Mouse (Mus musculus) lung, embryonic 15.5 days (tissue): ENCODE measurements around the gene Patl2. TPM values are rescaled to one million over a fixed set of nuclear protein-coding genes. Genes with fewer than 3 reads are reported as not detected.

Source experiments
- ATAC-seq: fragments of 200-750 bp; cut with Nextera tagmentation; 2 replicates; pipeline ENCODE4 v1.8.0; 2017; ENCODE audit warnings: moderate number of reproducible peaks, borderline replicate concordance; ENCODE audit not compliant: low FRiP score, low TSS enrichment; ENCODE audit errors: extremely low read depth
- H3K27ac ChIP-seq: fragments of 300-500 bp; sonication (generic); 2 replicates; pipeline ENCODE4 v1.5.1; 2015; ENCODE audit warnings: moderate library complexity, mild to moderate bottlenecking, inconsistent platforms
- H3K27me3 ChIP-seq: fragments of 300-500 bp; sonication (generic); 2 replicates; pipeline ENCODE4 v1.6.1; 2015; ENCODE audit warnings: inconsistent platforms
- H3K36me3 ChIP-seq: fragments of 300-500 bp; sonication (generic); 2 replicates; pipeline ENCODE4 v1.6.1; 2015; ENCODE audit warnings: inconsistent platforms
- H3K4me1 ChIP-seq: fragments of 300-500 bp; sonication (generic); 2 replicates; pipeline ENCODE4 v1.6.1; 2015; ENCODE audit warnings: inconsistent platforms
- H3K4me2 ChIP-seq: fragments of 300-500 bp; sonication (generic); 2 replicates; pipeline ENCODE4 v1.6.1; 2015; ENCODE audit warnings: inconsistent platforms, mild to moderate bottlenecking, moderate library complexity
- H3K4me3 ChIP-seq: fragments of 300-500 bp; sonication (generic); 2 replicates; pipeline ENCODE4 v1.5.1; 2015; ENCODE audit warnings: mild to moderate bottlenecking, inconsistent platforms
- H3K9ac ChIP-seq: fragments of 300-500 bp; sonication (generic); 2 replicates; pipeline ENCODE4 v1.6.1; 2015; ENCODE audit warnings: inconsistent platforms
- H3K9me3 ChIP-seq: fragments of 300-500 bp; sonication (generic); 2 replicates; pipeline ENCODE4 v1.6.1; 2016; ENCODE audit warnings: inconsistent platforms
- WGBS: fragments of 180-500 bp; shearing (Covaris S2); methylation state at CpG from one replicate; pipeline ENCODE4 v1.1.7; 2015; 5-methylcytosine and 5-hydroxymethylcytosine counted together
- polyA plus RNA-seq: library from polyadenylated mRNA; unstranded; fragments of >200 nt; fragmentation: Nextera tagmentation; extraction: Ambion mirVana; gene quantifications from 2 replicates; pipeline ENCODE4 v1.2.1, GENCODE M21; 2015

Patl2 gene
- polyA plus RNA-seq = not detected in 2 replicates

DNA sequence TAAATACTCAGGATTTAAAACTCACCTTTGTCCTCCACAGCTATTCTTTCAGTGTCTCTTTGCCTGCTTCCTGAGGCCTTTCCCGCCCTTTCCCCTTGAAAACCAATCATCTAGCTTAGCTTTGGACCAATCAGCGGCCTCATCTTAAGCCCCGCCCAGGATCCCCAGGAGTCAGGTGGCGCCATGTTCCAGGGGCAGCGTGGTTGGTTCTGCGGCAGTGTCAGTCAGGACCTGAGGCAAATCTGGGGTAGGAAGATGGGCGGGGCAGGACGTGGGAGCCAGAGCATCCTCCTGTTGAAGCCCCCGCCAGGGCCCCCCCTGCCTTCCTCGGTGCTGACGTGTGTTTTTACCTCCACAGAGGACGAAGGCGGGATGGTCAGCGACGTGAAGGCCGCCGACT is at the start of gene Patl2, which contains the start of gene Terb2:
Patl2 (minus strand) TSS at position 84 of the 400 bp plus-strand sequence.
Terb2 (plus strand) TSS at position 167 of the 400 bp plus-strand sequence.
- no peak for ATAC-seq
- Histone ChIP-seq H3K9ac (no peak within 1 kb of the TSS), H3K27ac (no peak within 1 kb of the TSS), H3K4me3 (no peak within 1 kb of the TSS), H3K4me2 (no peak within 1 kb of the TSS), H3K9me3 (no peaks in the 10 kb centered on the region), H3K36me3 (no peaks in the 10 kb centered on the region), H3K4me1 (no peaks in the 10 kb centered on the region), H3K27me3 (no peaks in the 10 kb centered on the region)
- 78% methylated on average over 17 of the region's 17 CpGs for WGBS

GRCm38 (mm10) chr2:122235425-122235824 is 49.4 kb upstream of the Patl2 start:
- peaks cover 6% of the 10 kb centered on the region for H3K4me1 ChIP-seq
- H3K4me2 ChIP-seq = peak overlapping the region; percentile 93
- H3K27ac ChIP-seq = no peak overlapping the region
- no peaks in the 10 kb centered on the region for H3K27me3 ChIP-seq
- no peaks in the 10 kb centered on the region for H3K36me3 ChIP-seq
- WGBS = 88% methylated on average over 2 of the region's 2 CpGs
- H3K9ac ChIP-seq = no peak overlapping the region; the same call in 1 of the 2 replicates
- no peaks in the 10 kb centered on the region for H3K9me3 ChIP-seq
- peak overlapping the region; percentile 58 for H3K4me3 ChIP-seq
- ATAC-seq = no peak

GRCm38 (mm10) chr2:122234611-122235288 is 48.8 kb upstream of the Patl2 start, which contains the start of gene Sord:
Sord (plus strand) TSS chr2:122234749.
- peak; percentile 93 for ATAC-seq
- Histone ChIP-seq H3K27ac (peak within 1 kb of the TSS; percentile 55), H3K4me3 (peak within 1 kb of the TSS; percentile 58), H3K4me2 (peak within 1 kb of the TSS; percentile 93), H3K9me3 (no peaks in the 10 kb centered on the region), H3K36me3 (no peaks in the 10 kb centered on the region), H3K4me1 (peaks cover 6% of the 10 kb centered on the region), H3K27me3 (no peaks in the 10 kb centered on the region), H3K9ac (peak within 1 kb of the TSS; percentile 50)
- 1% methylated on average over 35 of the region's 35 CpGs for WGBS

GRCm38 (mm10) chr2:122233759-122234557 is 48.0 kb upstream of the Patl2 start:
- Histone ChIP-seq H3K27me3 (no peaks in the 10 kb centered on the region), H3K9me3 (no peaks in the 10 kb centered on the region), H3K4me3 (peak overlapping the region; percentile 58), H3K4me2 (peak overlapping the region; percentile 93), H3K9ac (peak overlapping the region; percentile 50), H3K27ac (peak overlapping the region; percentile 55), H3K36me3 (no peaks in the 10 kb centered on the region), H3K4me1 (peaks cover 6% of the 10 kb centered on the region)
- 6% methylated on average over 26 of the region's 26 CpGs for WGBS
- ATAC-seq = peak; percentile 35; the same call in 1 of the 2 replicates

- no peak overlapping the region for H3K27ac ChIP-seq
- no peaks in the 10 kb centered on the region for H3K27me3 ChIP-seq
- H3K9me3 ChIP-seq = no peaks in the 10 kb centered on the region
- H3K4me2 ChIP-seq = peak overlapping the region; percentile 93
- no peaks in the 10 kb centered on the region for H3K36me3 ChIP-seq
- no peak overlapping the region for H3K9ac ChIP-seq
- peak overlapping the region; percentile 58; the same call in 1 of the 2 replicates for H3K4me3 ChIP-seq
- WGBS = 50% methylated on average over 5 of the region's 5 CpGs
- ATAC-seq = no peak
- peaks cover 6% of the 10 kb centered on the region for H3K4me1 ChIP-seq
These were observed 47.4 kb upstream of the Patl2 start for GRCm38 (mm10) chr2:122233341-122233740.

GRCm38 (mm10) chr2:122231616-122232015 is 45.6 kb upstream of the Patl2 start:
- Histone ChIP-seq H3K9ac (no peak overlapping the region), H3K27ac (no peak overlapping the region), H3K9me3 (no peaks in the 10 kb centered on the region), H3K4me1 (peaks cover 6% of the 10 kb centered on the region), H3K36me3 (no peaks in the 10 kb centered on the region), H3K4me2 (no peak overlapping the region), H3K4me3 (no peak overlapping the region), H3K27me3 (no peaks in the 10 kb centered on the region)
- WGBS = 79% methylated on average over 9 of the region's 9 CpGs
- no peak for ATAC-seq

- no peaks in the 10 kb centered on the region for H3K36me3 ChIP-seq
- no peak for ATAC-seq
- no peaks in the 10 kb centered on the region for H3K27me3 ChIP-seq
- no peak overlapping the region for H3K4me3 ChIP-seq
- no peak overlapping the region for H3K27ac ChIP-seq
- 79% methylated on average over 6 of the region's 6 CpGs for WGBS
- H3K9me3 ChIP-seq = no peaks in the 10 kb centered on the region
- H3K9ac ChIP-seq = no peak overlapping the region
- peaks cover 6% of the 10 kb centered on the region for H3K4me1 ChIP-seq
- H3K4me2 ChIP-seq = no peak overlapping the region
These were observed 44.4 kb upstream of the Patl2 start for GRCm38 (mm10) chr2:122230395-122230794.

DNA sequence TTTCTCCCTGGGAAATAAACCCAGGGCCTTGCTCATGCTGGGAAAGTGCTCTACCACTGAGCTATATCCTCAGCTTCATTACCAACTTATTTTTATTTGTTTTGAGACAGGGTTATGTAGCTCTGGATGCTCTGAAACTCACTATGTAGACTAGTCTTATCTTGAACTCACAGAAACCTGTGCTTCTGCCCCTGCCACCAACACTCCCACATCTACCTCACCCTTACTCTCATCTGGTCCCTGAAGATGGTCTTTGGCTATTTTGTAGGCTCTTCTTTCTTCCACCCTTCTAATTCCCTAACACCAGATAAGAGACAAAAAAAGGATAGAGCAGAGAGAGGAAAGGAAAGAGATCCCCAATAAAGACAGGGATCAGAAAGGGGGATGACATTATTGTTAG is 37.7 kb upstream of the Patl2 start:
- Histone ChIP-seq H3K27me3 (no peaks in the 10 kb centered on the region), H3K4me1 (no peaks in the 10 kb centered on the region), H3K4me2 (no peak overlapping the region), H3K36me3 (no peaks in the 10 kb centered on the region), H3K4me3 (no peak overlapping the region), H3K9ac (no peak overlapping the region), H3K27ac (no peak overlapping the region), H3K9me3 (no peaks in the 10 kb centered on the region)
- no peak for ATAC-seq

GRCm38 (mm10) chr2:122222272-122222671 is 36.3 kb upstream of the Patl2 start:
- Histone ChIP-seq H3K4me3 (no peak overlapping the region), H3K27me3 (no peaks in the 10 kb centered on the region), H3K9ac (no peak overlapping the region), H3K4me2 (no peak overlapping the region), H3K9me3 (no peaks in the 10 kb centered on the region), H3K36me3 (no peaks in the 10 kb centered on the region), H3K27ac (no peak overlapping the region), H3K4me1 (no peaks in the 10 kb centered on the region)
- ATAC-seq = no peak
- WGBS = 65% methylated on average over 5 of the region's 5 CpGs

DNA sequence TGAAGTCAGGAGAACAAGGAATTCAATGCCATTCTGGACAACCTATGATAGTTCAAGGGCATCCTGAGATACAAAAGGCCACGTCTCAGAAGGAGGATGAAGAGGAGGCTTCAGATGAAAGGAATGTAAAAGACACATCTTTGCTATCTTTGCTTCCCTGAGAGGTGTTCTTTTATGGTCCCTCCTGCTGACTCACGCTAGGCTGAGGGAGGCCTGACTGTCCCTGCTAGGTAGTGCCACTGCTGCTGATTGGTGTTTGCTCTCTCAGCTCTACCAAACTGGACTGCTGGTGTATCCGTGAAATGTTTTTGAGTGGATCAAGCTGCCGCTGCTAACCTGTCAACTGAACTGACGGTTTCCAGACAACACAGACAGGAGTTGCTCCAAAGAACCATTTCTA is 35.8 kb upstream of the Patl2 start:
- Histone ChIP-seq H3K9me3 (no peaks in the 10 kb centered on the region), H3K36me3 (no peaks in the 10 kb centered on the region), H3K4me2 (no peak overlapping the region), H3K4me1 (no peaks in the 10 kb centered on the region), H3K9ac (no peak overlapping the region), H3K4me3 (no peak overlapping the region), H3K27me3 (no peaks in the 10 kb centered on the region), H3K27ac (no peak overlapping the region)
- 15% methylated on average over 5 of the region's 5 CpGs for WGBS
- ATAC-seq = no peak

DNA sequence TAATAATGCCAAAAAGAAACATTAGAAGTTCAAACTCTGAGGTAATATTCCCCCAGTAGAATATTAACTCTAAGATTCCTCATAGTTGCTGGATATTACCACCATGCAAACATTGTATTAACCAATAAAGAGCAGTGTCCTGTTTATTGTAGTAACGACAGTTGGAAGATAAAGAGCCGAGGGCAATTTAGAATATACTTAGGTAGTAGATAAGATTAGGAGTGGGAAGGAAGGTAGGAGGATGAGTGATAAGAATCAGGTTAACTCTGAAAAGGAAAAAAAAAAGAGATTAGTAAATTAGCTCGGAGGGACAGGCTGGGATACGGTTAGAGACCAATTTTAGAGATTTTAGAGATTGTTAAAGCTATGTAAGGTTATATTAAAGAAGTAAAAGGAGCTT is 35.4 kb upstream of the Patl2 start:
- H3K4me1 ChIP-seq = no peaks in the 10 kb centered on the region
- no peak for ATAC-seq
- no peaks in the 10 kb centered on the region for H3K27me3 ChIP-seq
- H3K9ac ChIP-seq = no peak overlapping the region
- WGBS = 21% methylated on average over 4 of the region's 4 CpGs
- H3K9me3 ChIP-seq = no peaks in the 10 kb centered on the region
- no peak overlapping the region for H3K4me3 ChIP-seq
- H3K36me3 ChIP-seq = no peaks in the 10 kb centered on the region
- no peak overlapping the region for H3K27ac ChIP-seq
- H3K4me2 ChIP-seq = no peak overlapping the region

GRCm38 (mm10) chr2:122218234-122218633 is 32.2 kb upstream of the Patl2 start:
- no peaks in the 10 kb centered on the region for H3K9me3 ChIP-seq

More at GRCm38 (mm10) chr2:122218234-122218633, 32.2 kb upstream of the Patl2 start:
- H3K9ac ChIP-seq = no peak overlapping the region
- H3K4me2 ChIP-seq = no peak overlapping the region
- H3K36me3 ChIP-seq = no peaks in the 10 kb centered on the region
- no peak for ATAC-seq
- no peak overlapping the region for H3K27ac ChIP-seq
- no peaks in the 10 kb centered on the region for H3K4me1 ChIP-seq
- 71% methylated on average over 2 of the region's 2 CpGs for WGBS
- H3K4me3 ChIP-seq = no peak overlapping the region
- H3K27me3 ChIP-seq = no peaks in the 10 kb centered on the region
